Mouse (Mus musculus) mammary gland, adult 2 months (tissue): ENCODE measurements around the gene Txn1. TPM values are rescaled to one million over a fixed set of nuclear protein-coding genes. Genes with fewer than 3 reads are reported as not detected.

ENCODE experiments used
- polyA plus RNA-seq: library from polyadenylated mRNA; depleted of rRNA; stranded (reverse); fragments of >200 nt; gene quantifications from 2 replicates; pipeline ENCODE4 v1.2.3, GENCODE M21; 2012; ENCODE audit warnings: low replicate concordance; rRNA removed

Txn1 gene
- polyA plus RNA-seq, result 64.8 and 77.1 TPM in 2 replicates

DNA sequence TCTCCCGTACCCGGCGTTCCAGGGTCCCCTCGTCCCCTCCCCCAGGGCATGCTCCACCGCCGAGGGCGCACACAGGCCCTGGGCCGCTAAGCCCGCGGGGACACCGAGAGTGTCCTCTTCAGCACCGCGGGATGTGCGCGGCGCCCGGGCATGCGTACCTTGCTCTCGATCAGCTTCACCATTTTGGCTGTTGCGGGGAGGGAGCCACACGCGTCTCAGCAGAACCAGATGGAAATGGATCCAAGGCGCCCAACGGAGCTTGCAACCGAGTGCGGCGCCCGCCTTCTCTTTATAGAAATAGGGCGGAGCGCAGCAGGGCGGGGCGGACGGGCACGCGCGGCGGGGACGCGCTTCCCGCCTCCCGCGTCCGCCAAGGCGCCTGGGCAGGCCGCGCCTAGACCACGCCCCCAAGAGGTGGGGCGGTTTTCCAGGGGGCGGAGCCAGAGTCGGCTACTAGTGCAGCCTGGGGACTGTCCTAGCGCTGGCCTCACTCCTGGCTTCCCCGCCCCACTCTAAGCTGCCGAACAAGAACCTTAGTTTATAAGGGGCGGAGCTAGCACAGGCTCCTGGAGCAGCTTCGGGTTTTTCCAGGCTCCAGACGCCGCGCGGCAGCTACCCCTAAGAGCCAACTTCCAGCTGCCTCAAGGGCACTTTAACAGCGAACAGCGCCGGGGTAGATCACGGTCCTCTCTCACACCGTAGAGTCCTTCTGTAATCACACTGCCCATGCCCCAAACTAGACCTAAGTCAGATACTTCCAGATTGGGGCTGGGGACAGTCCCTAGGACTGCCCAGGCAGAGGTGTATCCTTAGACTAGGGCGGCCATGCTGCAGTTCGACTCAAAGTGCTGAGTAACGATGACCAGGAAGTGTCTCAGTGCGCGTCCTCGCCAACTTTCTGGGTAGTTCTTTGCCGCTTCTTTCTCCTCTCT lies at the start of gene Txn1:
Gene Txn1 (minus strand): TSS at position 383 of the 932 bp plus-strand sequence.

DNA sequence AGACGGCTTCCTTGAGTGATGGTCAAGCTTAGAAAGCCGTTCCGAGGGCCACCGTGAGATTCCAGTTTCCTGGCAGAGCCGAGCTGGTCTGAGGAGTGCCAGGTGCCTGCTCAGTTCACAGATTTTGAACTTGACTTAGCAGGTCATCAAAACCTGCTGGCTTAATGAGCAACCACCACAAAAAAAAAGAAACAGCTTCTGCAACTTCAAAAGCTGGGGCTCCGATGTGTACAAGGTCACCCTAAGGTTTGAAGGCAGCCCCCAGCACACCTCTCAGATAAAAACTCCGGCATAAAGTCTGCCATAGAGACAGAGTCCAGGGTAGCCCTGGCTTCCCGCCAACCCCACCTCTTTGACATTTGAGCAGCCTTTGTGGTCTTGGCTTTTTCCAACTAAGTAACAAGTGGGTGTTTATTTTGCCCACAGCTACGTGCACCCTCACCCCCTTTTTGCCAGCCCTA lies 40.0 kb downstream of the Txn1 start, which contains the start of gene D630039A03Rik:
Gene D630039A03Rik (minus strand): TSS at position 97 of the 461 bp plus-strand sequence.

Other genes starting within 250 kb of the Txn1 start
- 62.3 and 62.8 TPM in 2 replicates for gene Akap2, start 238.8 kb downstream of the Txn1 start, polyA plus RNA-seq
- gene D630039A03Rik, start 40.1 kb downstream of the Txn1 start, polyA plus RNA-seq, result 0.72 and 1.9 TPM in 2 replicates
- not detected in 2 replicates for gene Txndc8, start 52.7 kb upstream of the Txn1 start, polyA plus RNA-seq